Mouse (Mus musculus): ENCODE results near the gene 6330409D20Rik.

- TF ChIP-seq CTCF (IDR thresholded peaks at IDR 0.05): no peak
- TF ChIP-seq EP300 (IDR thresholded peaks at IDR 0.05): no peak
These were observed 21.0 kb upstream of the 6330409D20Rik start for GRCm38 (mm10) chr2:32761859-32762258.
